Mouse (Mus musculus) embryonic facial prominence, embryonic 14.5 days (tissue): Measurements from ENCODE around the gene Myo1a. TPM values are rescaled to one million over a fixed set of nuclear protein-coding genes. Genes with fewer than 3 reads are reported as not detected.

Experiments
- polyA plus RNA-seq: library from polyadenylated mRNA; unstranded; fragments of >200 nt; fragmentation: Nextera tagmentation; extraction: Ambion mirVana; gene quantifications from 2 replicates; pipeline ENCODE4 v1.2.1, GENCODE M21; 2014

Myo1a gene
- polyA plus RNA-seq, 1 experiment from 2014 or later = 1.2 TPM

Other genes with a start within 250 kb of the Myo1a start
- gene Stac3, start 203.5 kb upstream of the Myo1a start, polyA plus RNA-seq = 5.0 and 5.2 TPM in 2 replicates
- gene Ndufa4l2, start 190.2 kb upstream of the Myo1a start, polyA plus RNA-seq = 57.7 and 91.9 TPM in 2 replicates
- 80.0 and 89.4 TPM in 2 replicates for gene Shmt2, start 182.7 kb upstream of the Myo1a start, polyA plus RNA-seq
- gene Nxph4, start 170.6 kb upstream of the Myo1a start, polyA plus RNA-seq = 5.2 and 6.1 TPM in 2 replicates
- gene Lrp1, start 84.0 kb upstream of the Myo1a start, polyA plus RNA-seq = 137 and 145 TPM in 2 replicates
- 22.9 and 23.1 TPM in 2 replicates for gene Stat6, start 62.2 kb upstream of the Myo1a start, polyA plus RNA-seq
- 10.5 and 11.2 TPM in 2 replicates for gene Nemp1, start 38.3 kb upstream of the Myo1a start, polyA plus RNA-seq
- 15.2 and 16.1 TPM in 2 replicates for gene Nab2, start 36.6 kb upstream of the Myo1a start, polyA plus RNA-seq
- 0.54 TPM in 1 of 2 replicates, not detected in the other for gene Tac2, start 19.3 kb downstream of the Myo1a start, polyA plus RNA-seq
- 3.1 and 3.7 TPM in 2 replicates for gene Zbtb39, start 34.4 kb downstream of the Myo1a start, polyA plus RNA-seq
- gene Gpr182, start 46.6 kb downstream of the Myo1a start, polyA plus RNA-seq = 0.63 and 0.67 TPM in 2 replicates
- gene Rdh1, start 54.6 kb downstream of the Myo1a start, polyA plus RNA-seq = 0.10 and 0.11 TPM in 2 replicates
- gene Rdh16f1, start 54.6 kb downstream of the Myo1a start, polyA plus RNA-seq = 0.29 TPM in 1 of 2 replicates, not detected in the other
- 0.38 TPM in 1 of 2 replicates, not detected in the other for gene Rdh9, start 71.2 kb downstream of the Myo1a start, polyA plus RNA-seq
- not detected in 2 replicates for gene Rdh16, start 96.0 kb downstream of the Myo1a start, polyA plus RNA-seq
- not detected in 2 replicates for gene Rdh19, start 144.8 kb downstream of the Myo1a start, polyA plus RNA-seq
- not detected in 2 replicates for gene Rdh16f2, start 161.3 kb downstream of the Myo1a start, polyA plus RNA-seq
- gene Rdh7, start 183.6 kb downstream of the Myo1a start, polyA plus RNA-seq = not detected in 2 replicates
- 0.77 and 1.1 TPM in 2 replicates for gene Sdr9c7, start 193.3 kb downstream of the Myo1a start, polyA plus RNA-seq